Mouse (Mus musculus): ENCODE data around the gene Mapk14.
A peak's percentile ranks its signal among the peaks of the same experiment; 100 is the strongest.
"Not testable (repeated sequence)": the region's sequence is repeated elsewhere in the genome, so short reads cannot be mapped to it uniquely, and the experiment has no call there.

Gene Mapk14

GRCm38 (mm10) chr17:28743145-28743866 is 52.2 kb downstream of the Mapk14 start:
- no peak for DNase-seq (ENCODE audit: low spot score)

- no peak for DNase-seq (ENCODE audit: low spot score)
These were observed 52.8 kb downstream of the Mapk14 start for GRCm38 (mm10) chr17:28743916-28744315.

- no peak for DNase-seq (ENCODE audit: low spot score)
These were observed 54.6 kb downstream of the Mapk14 start for GRCm38 (mm10) chr17:28745773-28746172.

- DNase-seq (ENCODE audit: low spot score), result no peak
These were observed 56.9 kb downstream of the Mapk14 start for GRCm38 (mm10) chr17:28748001-28748400.

GRCm38 (mm10) chr17:28750580-28750979 is 59.5 kb downstream of the Mapk14 start:
- DNase-seq (ENCODE audit: low spot score), result no peak

GRCm38 (mm10) chr17:28756447-28756846 is 65.3 kb downstream of the Mapk14 start:
- no peak for DNase-seq (ENCODE audit: low spot score)

- no peak for DNase-seq (ENCODE audit: low spot score)
These were observed 66.3 kb downstream of the Mapk14 start for GRCm38 (mm10) chr17:28757470-28757869.

GRCm38 (mm10) chr17:28760736-28761312 is 69.7 kb downstream of the Mapk14 start:
- DNase-seq (ENCODE audit: low spot score), result no peak

GRCm38 (mm10) chr17:28761871-28762270 is 70.7 kb downstream of the Mapk14 start:
- DNase-seq (ENCODE audit: low spot score), result peak; percentile 73

- no peak for DNase-seq (ENCODE audit: low spot score)
These were observed 75.1 kb downstream of the Mapk14 start for GRCm38 (mm10) chr17:28766203-28766602.

- no peak for DNase-seq (ENCODE audit: low spot score)
These were observed 75.8 kb downstream of the Mapk14 start for GRCm38 (mm10) chr17:28766781-28767515.

GRCm38 (mm10) chr17:28769121-28769874 is 78.2 kb downstream of the Mapk14 start, which contains the start of gene Mapk13:
TSS of gene Mapk13 (plus strand) at chr17:28769297.
- no peak for DNase-seq (ENCODE audit: low spot score)

- no peak for DNase-seq (ENCODE audit: low spot score)
These were observed 78.8 kb downstream of the Mapk14 start for GRCm38 (mm10) chr17:28769875-28770421.

- no peak for DNase-seq (ENCODE audit: low spot score)
These were observed 80.2 kb downstream of the Mapk14 start for GRCm38 (mm10) chr17:28771289-28771688.

GRCm38 (mm10) chr17:28774303-28774702 is 83.2 kb downstream of the Mapk14 start:
- DNase-seq (ENCODE audit: low spot score), result not testable (repeated sequence)

GRCm38 (mm10) chr17:28775161-28775560 is 84.0 kb downstream of the Mapk14 start:
- no peak for DNase-seq (ENCODE audit: low spot score)

- DNase-seq (ENCODE audit: low spot score), result no peak
These were observed 85.7 kb downstream of the Mapk14 start for GRCm38 (mm10) chr17:28776817-28777216.

- DNase-seq (ENCODE audit: low spot score), result peak; percentile 49
These were observed 86.3 kb downstream of the Mapk14 start for GRCm38 (mm10) chr17:28777231-28778005.

GRCm38 (mm10) chr17:28779735-28780134 is 88.6 kb downstream of the Mapk14 start:
- no peak for DNase-seq (ENCODE audit: low spot score)

GRCm38 (mm10) chr17:28780836-28781235 is 89.7 kb downstream of the Mapk14 start:
- no peak for DNase-seq (ENCODE audit: low spot score)

Data from MN1 (cell line).